19 mouse cellular contexts compared by ENCODE assay signal in the genomic region with DNA sequence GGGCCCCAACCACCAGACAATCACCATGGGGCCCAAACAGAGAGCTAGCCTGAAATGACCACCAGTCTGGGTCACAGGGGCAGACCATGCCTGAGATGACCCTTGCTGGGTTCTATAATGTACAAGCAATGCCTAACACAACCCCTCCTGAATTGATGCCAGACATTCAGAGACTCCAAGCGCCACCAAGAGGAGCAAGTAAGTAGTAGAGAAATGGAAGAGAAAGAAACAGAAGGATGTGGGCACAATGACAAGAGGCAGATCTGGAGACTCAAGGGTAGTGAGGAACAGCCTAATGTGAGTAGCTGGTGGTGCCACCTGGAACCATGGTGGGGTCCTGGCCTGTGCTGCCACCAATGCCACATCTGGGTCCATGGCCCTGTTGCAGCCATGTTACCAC.
DNase-seq lines count a peak whose midpoint lies in the region; ATAC-seq and TF ChIP-seq lines count a peak whose summit lies in the region.
"Had no signal": no experiment of that assay in that cellular context is flagged by ENCODE, and none has a peak within 500 bp of the region (broad histone marks: within the 10 kb centered on the region; RNA-seq: fewer than 3 reads in every experiment).

No protein-coding gene starts in this region.

- no peaks in the 10 kb centered on the region for H3K36me3 ChIP-seq in heart, adult 2 months (ENCODE audit: control insufficient read depth, insufficient read depth, low read length)
- no peaks in the 10 kb centered on the region for H3K36me3 ChIP-seq in lung, embryonic 14.5 days (ENCODE audit: insufficient read depth)
- H3K36me3 ChIP-seq: heart, embryonic 10.5 days; hindbrain, embryonic 15.5 days; kidney, embryonic 15.5 days; limb, embryonic 10.5 days; liver, embryonic 13.5 days had no signal

- H3K4me3 ChIP-seq in heart, adult 2 months: no peak overlapping the region
- H3K4me3 ChIP-seq in lung, embryonic 14.5 days (ENCODE audit: low read depth, low read length): no peak overlapping the region
- H3K4me3 ChIP-seq: forebrain, embryonic 13.5 days; heart, embryonic 10.5 days; hindbrain, embryonic 15.5 days; kidney, embryonic 15.5 days; limb, embryonic 10.5 days; liver, embryonic 13.5 days; myocyte had no signal

- ATAC-seq in lung, embryonic 14.5 days (ENCODE audit: insufficient read depth): no peak
- ATAC-seq: CD4-positive, CD25-positive, alpha-beta regulatory T cell, adult 4 months; forebrain, embryonic 13.5 days had no signal

- no peak for TF ChIP-seq POLR2A in heart, adult 2 months (IDR thresholded peaks at IDR 0.05; ENCODE audit: insufficient read depth, low read depth, low read length)

- no peak for DNase-seq in heart, adult 2 months
- DNase-seq in heart, postnatal 36 days: no peak
- DNase-seq in lung, embryonic 14.5 days: peak; percentile 49
- no peak for DNase-seq in lung, adult 18-20 months
- peak; percentile 10 for DNase-seq in 416B (ENCODE audit: low read depth)
- DNase-seq in adipocyte (ENCODE audit: low spot score): peak; percentile 40
- DNase-seq in spleen, adult 18-20 months: no peak
- no peak for DNase-seq in ovary, postnatal 36 days (ENCODE audit: low spot score)
- DNase-seq: adrenal gland, adult 2 months; cerebellum, adult 9-11 months; gastrocnemius, postnatal 10 days; liver, embryonic 13.5 days had no signal

- H3K4me1 ChIP-seq in heart, adult 2 months (ENCODE audit: control insufficient read depth, insufficient read depth, low read length): no peaks in the 10 kb centered on the region
- H3K4me1 ChIP-seq in lung, embryonic 14.5 days (ENCODE audit: insufficient read depth): peaks cover 4% of the 10 kb centered on the region; the same call in 1 of the 2 replicates
- H3K4me1 ChIP-seq: forebrain, embryonic 13.5 days; heart, embryonic 10.5 days; hindbrain, embryonic 15.5 days; kidney, embryonic 15.5 days; limb, embryonic 10.5 days; liver, embryonic 13.5 days had no signal

- 84% methylated on average over 1 of the region's 1 CpGs for WGBS in heart, adult 2 months
- WGBS in lung, embryonic 14.5 days: 59% methylated on average over 1 of the region's 1 CpGs

- no peak overlapping the region for H3K9ac ChIP-seq in heart, adult 2 months (ENCODE audit: low read depth, low read length)
- no peak overlapping the region for H3K9ac ChIP-seq in lung, embryonic 14.5 days
- H3K9ac ChIP-seq: forebrain, embryonic 13.5 days; hindbrain, embryonic 15.5 days; kidney, embryonic 15.5 days; liver, embryonic 13.5 days had no signal

- peak; percentile 26 for TF ChIP-seq CTCF in heart, adult 2 months (IDR thresholded peaks at IDR 0.05)
- peak; percentile 39; the same call in 1 of the 2 replicates for TF ChIP-seq CTCF in lung, embryonic 14.5 days (IDR thresholded peaks at IDR 0.05; ENCODE audit: low read depth)

- no peak for TF ChIP-seq EP300 in heart, adult 2 months (IDR thresholded peaks at IDR 0.05; ENCODE audit: insufficient read depth, low read depth, low read length)

- H3K4me2 ChIP-seq in lung, embryonic 14.5 days: no peak overlapping the region
- H3K4me2 ChIP-seq: forebrain, embryonic 13.5 days; hindbrain, embryonic 15.5 days; kidney, embryonic 15.5 days; liver, embryonic 13.5 days had no signal

- H3K79me2 ChIP-seq in heart, adult 2 months (replicated peaks; ENCODE audit: control insufficient read depth, insufficient read depth, low read length): no peaks in the 10 kb centered on the region

- H3K27me3 ChIP-seq in heart, adult 2 months (ENCODE audit: control insufficient read depth, insufficient read depth, low read length): no peaks in the 10 kb centered on the region
- no peaks in the 10 kb centered on the region for H3K27me3 ChIP-seq in lung, embryonic 14.5 days (ENCODE audit: insufficient read depth, low read length)
- H3K27me3 ChIP-seq: forebrain, embryonic 13.5 days; hindbrain, embryonic 15.5 days; kidney, embryonic 15.5 days; liver, embryonic 13.5 days had no signal

- intact Hi-C loops in heart, adult 2 months (cut with DNase I): no loop called here
- intact Hi-C loops in heart, postnatal 36 days (cut with DNase I): no loop called here

- no peak overlapping the region for H3K27ac ChIP-seq in heart, adult 2 months
- H3K27ac ChIP-seq in lung, embryonic 14.5 days (ENCODE audit: low read depth): no peak overlapping the region
- H3K27ac ChIP-seq: forebrain, embryonic 13.5 days; heart, embryonic 10.5 days; hindbrain, embryonic 15.5 days; kidney, embryonic 15.5 days; limb, embryonic 10.5 days; liver, embryonic 13.5 days had no signal

- H3K9me3 ChIP-seq in lung, embryonic 14.5 days (ENCODE audit: low read depth, low read length): no peaks in the 10 kb centered on the region
- H3K9me3 ChIP-seq: forebrain, embryonic 13.5 days; heart, embryonic 10.5 days; hindbrain, embryonic 15.5 days; kidney, embryonic 15.5 days; limb, embryonic 10.5 days; liver, embryonic 13.5 days had no signal

Comparison
In these comparisons a context has a peak if more than half of its experiments do, and no peak if none do; other contexts are left out.
1. DNase-seq: peak in lung, embryonic 14.5 days (single experiment), 416B (single experiment) and adipocyte (single experiment); none in heart, adult 2 months (0 of 2), heart, postnatal 36 days (0 of 2), lung, adult 18-20 months (0 of 2), spleen, adult 18-20 months (0 of 2) and ovary, postnatal 36 days (single experiment).